Mouse (Mus musculus): ENCODE results near the gene Slc1a5. TPM values are rescaled to one million over a fixed set of nuclear protein-coding genes. Genes with fewer than 3 reads are reported as not detected.

Slc1a5 gene
- total and polyA plus RNA-seq, 2 experiments from 2014 or later = 7.2 to 9.3 TPM

DNA sequence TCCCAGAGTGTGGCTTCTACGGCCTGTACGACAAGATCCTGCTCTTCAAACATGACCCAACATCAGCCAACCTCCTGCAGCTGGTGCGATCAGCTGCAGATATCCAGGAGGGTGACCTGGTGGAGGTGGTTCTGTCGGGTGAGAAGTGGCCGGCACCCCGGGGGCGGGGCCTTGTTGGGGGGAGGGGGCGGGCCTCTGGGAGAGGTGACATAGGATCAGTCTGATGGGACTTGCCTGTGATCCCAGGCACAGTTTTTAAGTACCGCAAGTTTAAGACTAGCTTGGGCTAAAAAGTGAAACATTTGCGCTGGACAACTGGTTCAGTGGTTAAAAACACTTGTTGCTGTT is 64.7 kb downstream of the Slc1a5 start:
- no peak for TF ChIP-seq CTCF (IDR thresholded peaks at IDR 0.05; ENCODE audit: low read depth)
- 48% methylated on average over 10 of the region's 10 CpGs for WGBS

GRCm38 (mm10) chr7:16846775-16847174 is 65.6 kb downstream of the Slc1a5 start:
- no peaks in the 10 kb centered on the region for H3K4me1 ChIP-seq (ENCODE audit: insufficient read depth)
- TF ChIP-seq CTCF (IDR thresholded peaks at IDR 0.05; ENCODE audit: low read depth) = no peak
- no peak overlapping the region for H3K9ac ChIP-seq
- no peaks in the 10 kb centered on the region for H3K36me3 ChIP-seq (ENCODE audit: insufficient read depth)
- H3K4me3 ChIP-seq (ENCODE audit: low read depth, low read length) = no peak overlapping the region
- no peak overlapping the region for H3K27ac ChIP-seq (ENCODE audit: low read depth, low read length)
- no peak overlapping the region for H3K4me2 ChIP-seq (ENCODE audit: low read depth)
- WGBS = 97% methylated on average over 5 of the region's 5 CpGs
- no peaks in the 10 kb centered on the region for H3K27me3 ChIP-seq (ENCODE audit: insufficient read depth, low read length)
- DNase-seq (no peak), ATAC-seq (no peak)
- H3K9me3 ChIP-seq (ENCODE audit: low read length) = no peaks in the 10 kb centered on the region

More for the DNA sequence above, 64.7 kb downstream of the Slc1a5 start:
- no peak for DNase-seq
- H3K9ac ChIP-seq = no peak overlapping the region
- no peaks in the 10 kb centered on the region for H3K27me3 ChIP-seq (ENCODE audit: insufficient read depth, low read length)
- ATAC-seq = no peak
- peaks cover 6% of the 10 kb centered on the region for H3K36me3 ChIP-seq (ENCODE audit: insufficient read depth)
- H3K27ac ChIP-seq (ENCODE audit: low read depth, low read length) = no peak overlapping the region
- H3K4me1 ChIP-seq (ENCODE audit: insufficient read depth) = no peaks in the 10 kb centered on the region
- H3K4me3 ChIP-seq (ENCODE audit: low read depth, low read length) = no peak overlapping the region
- no peak overlapping the region for H3K4me2 ChIP-seq (ENCODE audit: low read depth)
- no peaks in the 10 kb centered on the region for H3K9me3 ChIP-seq (ENCODE audit: low read length)

DNA sequence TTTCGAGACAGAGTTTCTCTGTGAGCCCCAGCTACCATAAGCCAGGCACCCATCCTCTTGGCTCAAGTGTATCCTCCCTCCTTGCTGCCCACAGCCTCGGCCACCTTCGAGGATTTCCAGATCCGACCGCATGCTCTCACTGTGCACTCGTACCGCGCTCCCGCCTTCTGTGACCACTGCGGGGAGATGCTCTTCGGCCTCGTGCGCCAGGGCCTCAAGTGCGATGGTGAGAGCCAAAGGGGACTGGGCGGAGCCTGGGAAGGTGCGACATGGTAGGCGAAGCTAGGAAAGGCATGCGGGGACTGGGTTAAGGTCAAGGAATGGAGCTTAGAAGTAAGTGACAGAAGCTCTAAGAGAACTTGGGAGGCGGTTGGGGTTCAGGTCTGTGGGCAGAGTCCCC is 66.4 kb downstream of the Slc1a5 start:
- DNase-seq (no peak), ATAC-seq (no peak)
- WGBS = 88% methylated on average over 19 of the region's 19 CpGs
- TF ChIP-seq CTCF (IDR thresholded peaks at IDR 0.05; ENCODE audit: low read depth) = no peak
- no peaks in the 10 kb centered on the region for H3K27me3 ChIP-seq (ENCODE audit: insufficient read depth, low read length)
- H3K27ac ChIP-seq (ENCODE audit: low read depth, low read length) = no peak overlapping the region
- no peaks in the 10 kb centered on the region for H3K4me1 ChIP-seq (ENCODE audit: insufficient read depth)
- 0 out of 2 replicates have a peak, but pooled peaks cover 2% of the 10 kb centered on the region for H3K36me3 ChIP-seq (ENCODE audit: insufficient read depth)
- H3K9ac ChIP-seq = no peak overlapping the region
- H3K4me3 ChIP-seq (ENCODE audit: low read depth, low read length) = no peak overlapping the region
- H3K4me2 ChIP-seq (ENCODE audit: low read depth) = no peak overlapping the region
- H3K9me3 ChIP-seq (ENCODE audit: low read length) = no peaks in the 10 kb centered on the region

Other genes starting within 250 kb of the Slc1a5 start
- 133 and 149 TPM in 2 replicates for gene Arhgap35, start 166.3 kb upstream of the Slc1a5 start, total RNA-seq (2014; rRNA removed)
- gene Arhgap35, start 166.3 kb upstream of the Slc1a5 start, polyA plus RNA-seq (2015; fragmentation: Nextera tagmentation; extraction: Ambion mirVana) = 20.6 and 27.0 TPM in 2 replicates
- not detected in 2 replicates for gene Ceacam15, start 105.6 kb upstream of the Slc1a5 start, total RNA-seq (2014; rRNA removed)
- gene Ceacam15, start 105.6 kb upstream of the Slc1a5 start, polyA plus RNA-seq (2015; fragmentation: Nextera tagmentation; extraction: Ambion mirVana) = not detected in 2 replicates
- gene Ceacam9, start 59.4 kb upstream of the Slc1a5 start, total RNA-seq (2014; rRNA removed) = not detected in 2 replicates
- gene Ceacam9, start 59.4 kb upstream of the Slc1a5 start, polyA plus RNA-seq (2015; fragmentation: Nextera tagmentation; extraction: Ambion mirVana) = 0.13 and 0.18 TPM in 2 replicates
- 519 and 565 TPM in 2 replicates for gene Ap2s1, start 42.9 kb upstream of the Slc1a5 start, total RNA-seq (2014; rRNA removed)
- gene Ap2s1, start 42.9 kb upstream of the Slc1a5 start, polyA plus RNA-seq (2015; fragmentation: Nextera tagmentation; extraction: Ambion mirVana) = 566 and 578 TPM in 2 replicates
- 240 and 243 TPM in 2 replicates for gene Strn4, start 34.5 kb downstream of the Slc1a5 start, total RNA-seq (2014; rRNA removed)
- 168 and 169 TPM in 2 replicates for gene Strn4, start 34.5 kb downstream of the Slc1a5 start, polyA plus RNA-seq (2015; fragmentation: Nextera tagmentation; extraction: Ambion mirVana)
- 40.0 and 54.6 TPM in 2 replicates for gene Fkrp, start 35.4 kb downstream of the Slc1a5 start, total RNA-seq (2014; rRNA removed)
- gene Fkrp, start 35.4 kb downstream of the Slc1a5 start, polyA plus RNA-seq (2015; fragmentation: Nextera tagmentation; extraction: Ambion mirVana) = 31.7 and 37.8 TPM in 2 replicates
- gene Prkd2, start 61.6 kb downstream of the Slc1a5 start, total RNA-seq (2014; rRNA removed) = 2.9 and 3.9 TPM in 2 replicates
- gene Prkd2, start 61.6 kb downstream of the Slc1a5 start, polyA plus RNA-seq (2015; fragmentation: Nextera tagmentation; extraction: Ambion mirVana) = 2.7 and 4.0 TPM in 2 replicates
- gene Dact3, start 94.0 kb downstream of the Slc1a5 start, total RNA-seq (2014; rRNA removed) = 69.0 and 70.3 TPM in 2 replicates
- gene Dact3, start 94.0 kb downstream of the Slc1a5 start, polyA plus RNA-seq (2015; fragmentation: Nextera tagmentation; extraction: Ambion mirVana) = 7.8 and 8.6 TPM in 2 replicates
- not detected in 2 replicates for gene Gng8, start 110.4 kb downstream of the Slc1a5 start, total RNA-seq (2014; rRNA removed)
- gene Gng8, start 110.4 kb downstream of the Slc1a5 start, polyA plus RNA-seq (2015; fragmentation: Nextera tagmentation; extraction: Ambion mirVana) = 9.3 and 16.4 TPM in 2 replicates
- 0.15 TPM in 1 of 2 replicates, not detected in the other for gene Ptgir, start 125.2 kb downstream of the Slc1a5 start, total RNA-seq (2014; rRNA removed)
- 0.08 and 0.09 TPM in 2 replicates for gene Ptgir, start 125.2 kb downstream of the Slc1a5 start, polyA plus RNA-seq (2015; fragmentation: Nextera tagmentation; extraction: Ambion mirVana)
- 1,323 and 1,444 TPM in 2 replicates for gene Calm3, start 142.8 kb downstream of the Slc1a5 start, total RNA-seq (2014; rRNA removed)
- 403 and 424 TPM in 2 replicates for gene Calm3, start 142.8 kb downstream of the Slc1a5 start, polyA plus RNA-seq (2015; fragmentation: Nextera tagmentation; extraction: Ambion mirVana)
- gene Pnmal2, start 163.3 kb downstream of the Slc1a5 start, total RNA-seq (2014; rRNA removed) = 98.9 and 133 TPM in 2 replicates
- gene Pnmal2, start 163.3 kb downstream of the Slc1a5 start, polyA plus RNA-seq (2015; fragmentation: Nextera tagmentation; extraction: Ambion mirVana) = 87.5 and 134 TPM in 2 replicates
- gene Pnmal1, start 178.3 kb downstream of the Slc1a5 start, total RNA-seq (2014; rRNA removed) = 53.4 and 64.8 TPM in 2 replicates
- 51.1 and 61.5 TPM in 2 replicates for gene Pnmal1, start 178.3 kb downstream of the Slc1a5 start, polyA plus RNA-seq (2015; fragmentation: Nextera tagmentation; extraction: Ambion mirVana)
- gene Gm42372, start 201.7 kb downstream of the Slc1a5 start, total RNA-seq (2014; rRNA removed) = 34.9 and 40.0 TPM in 2 replicates
- 4.0 and 5.9 TPM in 2 replicates for gene Gm42372, start 201.7 kb downstream of the Slc1a5 start, polyA plus RNA-seq (2015; fragmentation: Nextera tagmentation; extraction: Ambion mirVana)
- 4.0 and 5.2 TPM in 2 replicates for gene Ccdc8, start 211.4 kb downstream of the Slc1a5 start, total RNA-seq (2014; rRNA removed)
- 1.5 and 2.0 TPM in 2 replicates for gene Ccdc8, start 211.4 kb downstream of the Slc1a5 start, polyA plus RNA-seq (2015; fragmentation: Nextera tagmentation; extraction: Ambion mirVana)
- gene Ppp5c, start 246.6 kb downstream of the Slc1a5 start, total RNA-seq (2014; rRNA removed) = 56.6 and 65.7 TPM in 2 replicates
- 129 and 137 TPM in 2 replicates for gene Ppp5c, start 246.6 kb downstream of the Slc1a5 start, polyA plus RNA-seq (2015; fragmentation: Nextera tagmentation; extraction: Ambion mirVana)

Data from forebrain, postnatal 0 days (tissue).